Mouse (Mus musculus): ENCODE data around the gene Churc1. TPM values are rescaled to one million over a fixed set of nuclear protein-coding genes. Genes with fewer than 3 reads are reported as not detected.

Churc1 gene
- polyA plus RNA-seq, 1 experiment from 2014 or later = 132 TPM

DNA sequence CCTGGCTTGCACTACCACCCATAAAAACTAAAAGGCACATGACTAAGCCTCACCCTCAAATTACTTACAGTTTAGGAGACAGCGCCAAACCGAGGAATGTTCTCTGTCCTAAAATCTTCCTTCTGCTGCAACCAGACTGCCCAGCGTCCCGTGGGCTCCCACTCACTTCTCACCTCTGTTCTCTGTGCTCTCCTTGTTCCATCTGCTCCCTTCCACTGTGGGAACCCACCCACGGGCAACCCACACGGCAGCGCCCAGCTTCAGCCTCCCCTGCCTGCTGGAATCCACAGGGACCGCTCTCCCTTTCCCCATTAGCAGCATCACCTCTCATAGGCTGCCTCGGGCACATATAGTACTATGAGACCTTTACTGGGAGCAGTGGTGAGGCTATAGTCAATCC, 53.6 kb downstream of the Churc1 start:
- 66% methylated on average over 9 of the region's 9 CpGs for WGBS
- H3K4me2 ChIP-seq = no peak overlapping the region
- no peaks in the 10 kb centered on the region for H3K9me3 ChIP-seq
- H3K4me3 ChIP-seq = no peak overlapping the region
- H3K36me3 ChIP-seq = no peaks in the 10 kb centered on the region
- H3K27ac ChIP-seq = peak overlapping the region; percentile 40; the same call in 1 of the 2 replicates
- no peak overlapping the region for H3K9ac ChIP-seq
- ATAC-seq (ENCODE audit: insufficient number of reproducible peaks, low FRiP score, low TSS enrichment, low read depth) = no peak
- H3K4me1 ChIP-seq = peaks cover 48% of the 10 kb centered on the region
- H3K27me3 ChIP-seq = peaks cover 8% of the 10 kb centered on the region; the same call in 1 of the 2 replicates

DNA sequence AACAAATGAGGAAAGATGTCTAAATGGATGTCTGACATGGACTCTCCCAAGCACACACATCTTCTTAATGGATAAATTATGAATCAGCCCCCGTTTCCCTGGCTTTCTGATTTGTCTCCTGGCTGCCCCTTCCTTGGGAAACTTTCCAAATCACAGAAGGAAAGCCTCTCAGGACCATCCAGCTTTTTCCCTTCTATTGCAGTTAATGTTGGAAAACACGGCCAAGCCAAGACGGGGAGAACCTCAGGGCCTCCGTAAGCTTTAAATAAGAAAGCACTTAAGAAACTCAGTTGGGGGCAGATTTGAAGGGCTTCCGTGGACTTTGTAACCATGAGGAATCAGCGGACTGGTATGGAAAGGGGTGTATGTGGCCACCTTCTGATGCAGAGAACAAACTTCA, 54.5 kb downstream of the Churc1 start:
- H3K4me3 ChIP-seq = no peak overlapping the region
- 44% methylated on average over 6 of the region's 6 CpGs for WGBS
- H3K9ac ChIP-seq = no peak overlapping the region
- H3K9me3 ChIP-seq = no peaks in the 10 kb centered on the region
- no peak for ATAC-seq (ENCODE audit: insufficient number of reproducible peaks, low FRiP score, low TSS enrichment, low read depth)
- no peak overlapping the region for H3K27ac ChIP-seq
- H3K4me2 ChIP-seq = no peak overlapping the region
- H3K4me1 ChIP-seq = peaks cover 48% of the 10 kb centered on the region
- no peaks in the 10 kb centered on the region for H3K36me3 ChIP-seq
- H3K27me3 ChIP-seq = peaks cover 9% of the 10 kb centered on the region; the same call in 1 of the 2 replicates

DNA sequence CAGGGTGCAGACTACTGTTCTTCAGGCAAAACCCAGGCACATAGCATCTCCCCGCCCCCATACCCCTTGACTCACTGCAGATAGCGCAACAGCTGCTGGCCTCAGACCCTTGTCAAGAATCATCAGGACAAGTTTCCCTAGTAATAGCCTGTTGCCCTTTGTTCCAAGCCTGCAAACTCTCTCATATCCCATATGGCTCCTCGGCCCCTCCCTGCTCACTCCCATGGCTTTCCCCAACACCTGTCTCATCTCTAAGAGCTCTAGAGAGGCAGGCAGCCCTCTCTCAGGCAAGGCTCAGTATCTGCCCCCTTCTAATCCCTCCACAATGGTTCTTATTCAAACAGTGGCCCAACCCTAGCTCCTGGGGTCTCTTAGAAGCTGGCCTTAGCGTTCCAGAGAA, 55.3 kb downstream of the Churc1 start:
- peak overlapping the region; percentile 91; the same call in 1 of the 2 replicates for H3K4me2 ChIP-seq
- H3K9me3 ChIP-seq = no peaks in the 10 kb centered on the region
- no peak for ATAC-seq (ENCODE audit: insufficient number of reproducible peaks, low FRiP score, low TSS enrichment, low read depth)
- no peak overlapping the region for H3K27ac ChIP-seq
- H3K36me3 ChIP-seq = no peaks in the 10 kb centered on the region
- H3K4me1 ChIP-seq = peaks cover 48% of the 10 kb centered on the region
- H3K9ac ChIP-seq = no peak overlapping the region
- WGBS = 60% methylated on average over 4 of the region's 4 CpGs
- H3K27me3 ChIP-seq = peaks cover 10% of the 10 kb centered on the region; the same call in 1 of the 2 replicates
- H3K4me3 ChIP-seq = no peak overlapping the region

DNA sequence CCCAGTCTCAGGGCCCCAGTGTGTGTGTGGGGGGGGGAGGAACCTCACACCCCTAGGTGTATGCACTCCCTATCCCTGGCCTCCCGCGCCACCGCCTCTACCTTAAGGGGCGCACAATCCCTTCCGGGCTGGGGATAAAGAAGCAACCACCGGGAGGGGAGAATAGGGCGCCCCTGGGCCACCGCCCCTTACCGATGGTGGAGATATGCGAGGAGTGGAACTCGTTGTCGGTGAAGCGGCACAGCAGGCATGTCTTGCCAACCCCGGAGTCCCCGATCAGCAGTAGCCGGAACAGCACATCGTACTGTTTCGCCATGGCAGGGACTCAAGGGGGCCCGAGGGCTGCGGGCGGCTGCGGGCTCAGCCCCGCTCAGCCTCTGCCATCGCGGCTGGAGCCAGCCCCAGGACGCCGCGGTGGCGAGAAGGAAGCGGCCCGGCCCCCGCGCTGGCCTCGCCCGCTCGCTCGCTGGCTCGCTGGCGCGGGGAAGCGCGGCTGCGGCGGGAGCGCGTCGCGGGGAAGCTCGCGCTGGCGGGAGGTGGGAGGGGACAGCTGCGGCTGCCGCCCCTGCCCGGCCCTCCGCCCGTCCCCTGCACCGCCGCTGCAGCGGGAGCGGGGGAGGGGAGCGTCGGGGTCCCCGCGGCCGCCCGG, 56.8 kb downstream of the Churc1 start:
- H3K27ac ChIP-seq = peak overlapping the region; percentile 54

DNA sequence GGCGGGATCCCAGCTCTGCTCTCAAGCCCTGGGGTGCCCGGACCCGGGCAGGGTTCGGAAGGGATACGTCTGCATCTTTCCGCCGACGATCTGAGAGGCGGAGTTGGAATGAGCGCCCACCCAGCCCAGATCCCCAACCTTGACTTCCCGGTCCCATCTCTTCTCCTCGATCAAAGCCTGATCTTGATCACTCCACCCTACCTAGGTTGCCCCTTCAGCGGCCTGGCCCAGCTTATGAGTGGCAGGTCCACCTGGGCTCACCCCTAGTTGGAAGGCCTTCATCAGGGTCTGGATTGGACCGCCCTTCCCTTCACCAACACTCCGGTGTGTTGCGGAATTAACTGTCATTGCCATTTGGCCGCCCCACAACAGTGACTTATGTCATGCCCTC, 57.3 kb downstream of the Churc1 start, which contains the start of gene Rab15:
Gene Rab15, minus strand, starts transcription at position 258 of the 391 bp plus-strand sequence.
- peak within 1 kb of the TSS; percentile 71 for H3K4me3 ChIP-seq

More for the DNA sequence above, 56.8 kb downstream of the Churc1 start:
- no peaks in the 10 kb centered on the region for H3K36me3 ChIP-seq
- H3K4me1 ChIP-seq = peaks cover 43% of the 10 kb centered on the region
- H3K4me2 ChIP-seq = peak overlapping the region; percentile 91
- H3K27me3 ChIP-seq = peaks cover 10% of the 10 kb centered on the region; the same call in 1 of the 2 replicates
- H3K9ac ChIP-seq = peak overlapping the region; percentile 73
- H3K9me3 ChIP-seq = no peaks in the 10 kb centered on the region
- peak overlapping the region; percentile 71 for H3K4me3 ChIP-seq
- 0 out of 2 replicates have a peak, but pooled peaks have one; percentile 42 for ATAC-seq (ENCODE audit: insufficient number of reproducible peaks, low FRiP score, low TSS enrichment, low read depth)
- under 1% methylated on average over 62 of the region's 66 CpGs for WGBS

DNA sequence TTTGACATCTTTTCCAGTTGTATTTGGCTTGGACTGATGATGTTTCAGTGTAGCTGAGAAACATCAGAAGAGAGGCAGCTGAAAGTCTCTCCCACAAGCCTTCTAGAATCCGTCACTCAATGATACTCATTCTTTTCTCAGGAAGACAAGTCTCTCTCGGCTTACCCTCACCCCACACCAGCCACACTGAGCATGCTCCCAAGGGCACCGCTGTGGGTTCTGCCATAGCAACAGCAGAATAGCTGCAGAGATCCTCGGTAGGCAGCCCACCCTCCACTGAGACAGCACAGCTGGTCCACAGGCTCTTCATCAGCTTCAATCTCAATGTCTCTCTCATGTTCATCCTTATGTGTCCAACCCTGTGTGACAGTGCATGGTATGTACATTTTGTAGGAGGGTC, 59.9 kb downstream of the Churc1 start:
- H3K4me1 ChIP-seq = peaks cover 22% of the 10 kb centered on the region
- peaks cover 10% of the 10 kb centered on the region; the same call in 1 of the 2 replicates for H3K27me3 ChIP-seq
- no peaks in the 10 kb centered on the region for H3K9me3 ChIP-seq
- H3K27ac ChIP-seq = no peak overlapping the region
- no peak for ATAC-seq (ENCODE audit: insufficient number of reproducible peaks, low FRiP score, low TSS enrichment, low read depth)
- 71% methylated on average over 4 of the region's 4 CpGs for WGBS
- H3K9ac ChIP-seq = no peak overlapping the region
- H3K36me3 ChIP-seq = no peaks in the 10 kb centered on the region
- no peak overlapping the region for H3K4me3 ChIP-seq
- H3K4me2 ChIP-seq = no peak overlapping the region

More for the DNA sequence above, 57.3 kb downstream of the Churc1 start, which contains the start of gene Rab15:
- Histone ChIP-seq H3K4me1 (peaks cover 39% of the 10 kb centered on the region), H3K4me2 (peak within 1 kb of the TSS; percentile 91), H3K9me3 (no peaks in the 10 kb centered on the region), H3K9ac (peak within 1 kb of the TSS; percentile 73), H3K27me3 (peaks cover 10% of the 10 kb centered on the region; the same call in 1 of the 2 replicates), H3K27ac (peak within 1 kb of the TSS; percentile 54), H3K36me3 (no peaks in the 10 kb centered on the region)
- ATAC-seq (ENCODE audit: insufficient number of reproducible peaks, low FRiP score, low TSS enrichment, low read depth) = no peak
- 2% methylated on average over 17 of the region's 17 CpGs for WGBS

DNA sequence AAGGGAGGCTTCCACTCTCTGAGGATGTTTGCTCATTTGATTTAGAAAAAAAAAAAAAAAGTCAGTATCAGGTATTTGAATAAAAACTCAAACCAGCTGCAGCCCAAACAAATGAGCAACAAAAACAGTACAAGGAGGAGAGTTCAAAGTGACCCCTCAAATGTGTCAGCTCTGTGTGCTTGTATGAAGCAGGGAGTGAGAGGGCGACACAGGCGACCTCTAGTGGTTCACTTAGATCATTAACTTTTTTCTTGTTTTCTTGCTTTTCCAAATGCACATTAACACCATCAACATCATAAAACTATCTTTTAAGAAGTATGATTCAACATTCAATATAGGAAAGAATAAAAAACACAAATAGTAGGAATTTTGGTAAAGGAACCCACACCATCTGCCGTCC, 67.4 kb downstream of the Churc1 start:
- ATAC-seq (ENCODE audit: insufficient number of reproducible peaks, low FRiP score, low TSS enrichment, low read depth) = no peak
- Histone ChIP-seq H3K4me3 (no peak overlapping the region), H3K27me3 (no peaks in the 10 kb centered on the region), H3K27ac (no peak overlapping the region), H3K9ac (no peak overlapping the region), H3K9me3 (no peaks in the 10 kb centered on the region), H3K36me3 (no peaks in the 10 kb centered on the region), H3K4me2 (no peak overlapping the region), H3K4me1 (no peaks in the 10 kb centered on the region)
- WGBS = 7% methylated on average over 3 of the region's 3 CpGs

Other genes with a start within 250 kb of the Churc1 start
- gene Plekhg3, start 234.6 kb upstream of the Churc1 start, polyA plus RNA-seq (2015; fragmentation: Nextera tagmentation; extraction: Ambion mirVana) = 6.0 and 8.0 TPM in 2 replicates
- gene Sptb, start 55.0 kb upstream of the Churc1 start, polyA plus RNA-seq (2015; fragmentation: Nextera tagmentation; extraction: Ambion mirVana) = 1.4 and 1.5 TPM in 2 replicates
- gene Fntb, start 51 bp downstream of the Churc1 start, polyA plus RNA-seq (2015; fragmentation: Nextera tagmentation; extraction: Ambion mirVana) = 47.7 and 48.8 TPM in 2 replicates
- 0.20 and 0.41 TPM in 2 replicates for gene Gpx2, start 30.0 kb downstream of the Churc1 start, polyA plus RNA-seq (2015; fragmentation: Nextera tagmentation; extraction: Ambion mirVana)
- 28.3 and 28.6 TPM in 2 replicates for gene Rab15, start 57.4 kb downstream of the Churc1 start, polyA plus RNA-seq (2015; fragmentation: Nextera tagmentation; extraction: Ambion mirVana)
- gene Max, start 196.7 kb downstream of the Churc1 start, polyA plus RNA-seq (2015; fragmentation: Nextera tagmentation; extraction: Ambion mirVana) = 16.7 and 20.1 TPM in 2 replicates